Mouse (Mus musculus) limb, embryonic 11.5 days (tissue): ENCODE results near the gene Crygd. TPM values are rescaled to one million over a fixed set of nuclear protein-coding genes. Genes with fewer than 3 reads are reported as not detected.
"Not testable (repeated sequence)": the region's sequence is repeated elsewhere in the genome, so short reads cannot be mapped to it uniquely, and the experiment has no call there.

Source experiments
- ATAC-seq: fragments of 200-750 bp; cut with Nextera tagmentation; 2 replicates; pipeline ENCODE4 v1.8.0; 2017; ENCODE audit warnings: low read depth; ENCODE audit not compliant: insufficient number of reproducible peaks, low FRiP score, low TSS enrichment
- DNase-seq: peaks from one replicate; pipeline ENCODE4 v3.0.0-alpha.2; 2015; ENCODE audit warnings: low spot score
- H3K27ac ChIP-seq: fragments of 300-500 bp; sonication (generic); replicated peaks from 2 replicates; pipeline ENCODE4 v1.5.1; 2014; ENCODE audit warnings: low read depth, mild to moderate bottlenecking, low read length
- H3K27me3 ChIP-seq: fragments of 300-500 bp; sonication (generic); 2 replicates; pipeline ENCODE4 v1.6.1; 2014; ENCODE audit warnings: mild to moderate bottlenecking, low read length, mixed read lengths; ENCODE audit not compliant: control insufficient read depth, insufficient read depth
- H3K36me3 ChIP-seq: fragments of 300-500 bp; sonication (generic); 2 replicates; pipeline ENCODE4 v1.6.1; 2014; ENCODE audit warnings: mild to moderate bottlenecking, low read length, moderate library complexity, mixed read lengths; ENCODE audit not compliant: control insufficient read depth, insufficient read depth
- H3K4me1 ChIP-seq: fragments of 300-500 bp; sonication (generic); 2 replicates; pipeline ENCODE4 v1.6.1; 2014; ENCODE audit warnings: low read length, mixed read lengths; ENCODE audit not compliant: control insufficient read depth, insufficient read depth
- H3K4me2 ChIP-seq: fragments of 300-500 bp; sonication (generic); 2 replicates; pipeline ENCODE4 v1.6.1; 2014; ENCODE audit warnings: low read depth, mild to moderate bottlenecking, moderate library complexity; ENCODE audit not compliant: severe bottlenecking
- H3K4me3 ChIP-seq: fragments of 300-500 bp; sonication (generic); 2 replicates; pipeline ENCODE4 v1.5.1; 2014; ENCODE audit warnings: low read depth, low read length
- H3K9ac ChIP-seq: fragments of 300-500 bp; sonication (generic); 2 replicates; pipeline ENCODE4 v1.6.1; 2014; ENCODE audit warnings: mild to moderate bottlenecking, low read length
- H3K9me3 ChIP-seq: fragments of 300-500 bp; sonication (generic); 2 replicates; pipeline ENCODE4 v1.6.1; 2016; ENCODE audit warnings: low read length; ENCODE audit not compliant: control insufficient read depth
- WGBS: fragments of 180-500 bp; shearing (Covaris S2); extraction: QIAGEN DNeasy Blood & Tissue Kit; methylation state at CpG from one replicate; pipeline ENCODE4 v1.1.7; 2014; 5-methylcytosine and 5-hydroxymethylcytosine counted together
- polyA plus RNA-seq: library from polyadenylated mRNA; unstranded; fragments of >200 nt; fragmentation: Nextera tagmentation; extraction: Ambion mirVana; gene quantifications from 2 replicates; pipeline ENCODE4 v1.2.1, GENCODE M21; 2014

Crygd gene
- polyA plus RNA-seq, 1 experiment from 2014 or later: not detected

GRCm38 (mm10) chr1:65051696-65052095 lies 11.6 kb downstream of the Crygd start:
- Histone ChIP-seq H3K9me3 (no peaks in the 10 kb centered on the region), H3K4me1 (no peaks in the 10 kb centered on the region), H3K4me3 (no peak overlapping the region), H3K36me3 (no peaks in the 10 kb centered on the region), H3K27me3 (no peaks in the 10 kb centered on the region), H3K4me2 (no peak overlapping the region), H3K9ac (no peak overlapping the region), H3K27ac (no peak overlapping the region)
- no peak for DNase-seq
- 59% methylated on average over 7 of the region's 7 CpGs for WGBS
- ATAC-seq: no peak

GRCm38 (mm10) chr1:65050952-65051351 lies 12.3 kb downstream of the Crygd start, which contains the start of gene Cryge:
TSS of gene Cryge (minus strand) at chr1:65051149.
- not testable (repeated sequence) for ATAC-seq, H3K27ac ChIP-seq

DNA sequence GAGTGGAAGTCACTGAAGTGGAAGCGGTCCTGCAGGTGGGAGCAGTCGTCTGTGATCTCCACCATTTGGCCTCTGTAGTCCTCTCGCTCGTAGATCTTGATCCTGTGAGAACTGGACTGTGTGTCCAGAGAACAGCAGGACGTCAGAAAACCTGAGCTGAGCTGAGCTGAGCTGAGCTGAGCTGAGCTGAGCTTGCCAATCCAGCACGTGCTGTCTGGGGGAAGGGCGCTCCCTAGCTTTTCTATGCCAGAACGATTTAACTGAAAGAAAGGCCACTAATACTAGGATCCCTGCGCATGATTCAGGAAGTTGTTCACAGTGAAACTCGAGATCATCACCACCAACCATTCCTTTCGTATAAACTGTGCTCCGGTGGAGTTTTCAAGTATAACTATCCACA lies 14.5 kb downstream of the Crygd start:
- Histone ChIP-seq H3K36me3 (no peaks in the 10 kb centered on the region), H3K9ac (no peak overlapping the region), H3K9me3 (no peaks in the 10 kb centered on the region), H3K27me3 (no peaks in the 10 kb centered on the region), H3K4me2 (no peak overlapping the region), H3K27ac (no peak overlapping the region), H3K4me3 (no peak overlapping the region), H3K4me1 (no peaks in the 10 kb centered on the region)
- DNase-seq (peak; percentile 24), ATAC-seq (no peak)
- WGBS: 67% methylated on average over 12 of the region's 12 CpGs

More at GRCm38 (mm10) chr1:65050952-65051351, 12.3 kb downstream of the Crygd start, which contains the start of gene Cryge:
- not testable (repeated sequence) for H3K4me3 ChIP-seq, H3K9ac ChIP-seq, H3K36me3 ChIP-seq, H3K9me3 ChIP-seq, H3K4me1 ChIP-seq, H3K27me3 ChIP-seq, DNase-seq, H3K4me2 ChIP-seq
- 78% methylated on average over 8 of the region's 12 CpGs for WGBS

DNA sequence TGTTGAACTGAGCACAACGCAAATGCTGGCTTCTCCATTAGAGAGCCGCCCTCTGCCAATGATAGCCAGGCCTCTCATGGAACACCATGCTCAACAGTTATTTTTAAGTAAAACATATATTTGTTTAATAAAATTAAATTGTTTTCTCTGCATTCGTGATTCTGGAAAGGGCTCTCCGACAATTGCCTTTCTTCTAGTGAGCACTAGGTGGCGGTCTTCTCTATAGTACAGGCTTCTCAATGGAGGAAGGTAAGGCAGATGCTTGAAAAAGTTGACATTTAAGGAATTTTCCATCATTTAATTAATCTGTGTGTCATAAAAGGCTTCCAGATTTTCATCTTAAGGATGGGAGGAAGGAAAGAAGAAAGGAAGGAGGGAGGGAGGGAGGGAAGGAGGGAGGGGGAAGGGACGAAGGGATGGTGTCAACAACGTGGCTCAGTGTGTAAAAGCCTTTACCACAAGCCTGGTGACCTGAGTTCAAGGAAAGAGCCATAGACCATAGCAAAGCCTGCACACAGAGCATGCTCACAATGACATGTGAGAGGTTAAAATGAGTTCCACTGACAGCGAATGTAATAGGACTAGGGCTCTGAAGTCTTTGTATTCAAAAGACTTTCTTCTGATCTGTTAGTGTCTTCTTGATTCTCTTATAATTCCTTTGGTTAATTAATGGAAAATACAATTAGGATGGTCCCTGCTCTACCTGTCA lies 16.7 kb downstream of the Crygd start:
- DNase-seq: no peak
- Histone ChIP-seq H3K4me3 (no peak overlapping the region), H3K4me1 (no peaks in the 10 kb centered on the region), H3K4me2 (no peak overlapping the region), H3K27ac (no peak overlapping the region), H3K9ac (no peak overlapping the region), H3K36me3 (no peaks in the 10 kb centered on the region), H3K27me3 (no peaks in the 10 kb centered on the region), H3K9me3 (no peaks in the 10 kb centered on the region)
- WGBS: 37% methylated on average over 8 of the region's 8 CpGs
- no peak for ATAC-seq

DNA sequence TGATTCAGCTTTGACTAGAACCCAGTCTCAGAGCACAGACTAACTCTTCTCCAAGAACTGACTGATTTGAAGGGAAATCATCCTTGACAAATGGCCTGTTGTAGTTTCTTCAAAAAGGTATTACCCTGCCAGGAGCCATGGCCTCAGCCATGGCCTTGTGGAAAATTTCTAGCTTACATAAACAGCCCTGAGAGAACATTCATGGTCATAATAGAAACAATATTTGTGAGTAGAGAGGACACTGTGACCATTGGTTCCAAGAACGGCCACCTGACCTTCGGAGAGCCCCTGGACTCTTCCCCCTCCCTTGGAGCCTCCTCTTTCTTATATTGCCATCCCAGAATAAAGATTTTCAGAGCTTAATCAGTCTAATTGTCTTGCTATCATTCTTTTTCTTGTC lies 19.8 kb downstream of the Crygd start:
- H3K4me3 ChIP-seq: no peak overlapping the region
- H3K36me3 ChIP-seq: no peaks in the 10 kb centered on the region
- H3K9ac ChIP-seq: no peak overlapping the region
- no peaks in the 10 kb centered on the region for H3K4me1 ChIP-seq
- DNase-seq: no peak
- H3K4me2 ChIP-seq: no peak overlapping the region
- no peaks in the 10 kb centered on the region for H3K27me3 ChIP-seq
- ATAC-seq: no peak
- 82% methylated on average over 2 of the region's 2 CpGs for WGBS
- no peaks in the 10 kb centered on the region for H3K9me3 ChIP-seq
- no peak overlapping the region for H3K27ac ChIP-seq

GRCm38 (mm10) chr1:65041837-65042236 lies 21.4 kb downstream of the Crygd start:
- H3K27ac ChIP-seq: no peak overlapping the region
- no peak for ATAC-seq
- no peaks in the 10 kb centered on the region for H3K27me3 ChIP-seq
- H3K4me2 ChIP-seq: no peak overlapping the region
- H3K4me1 ChIP-seq: no peaks in the 10 kb centered on the region
- H3K4me3 ChIP-seq: no peak overlapping the region
- no peaks in the 10 kb centered on the region for H3K36me3 ChIP-seq
- no peak for DNase-seq
- no peak overlapping the region for H3K9ac ChIP-seq
- 93% methylated on average over 3 of the region's 3 CpGs for WGBS
- H3K9me3 ChIP-seq: no peaks in the 10 kb centered on the region

- WGBS: 87% methylated on average over 6 of the region's 6 CpGs
- Histone ChIP-seq H3K4me1 (no peaks in the 10 kb centered on the region), H3K4me3 (no peak overlapping the region), H3K27ac (no peak overlapping the region), H3K4me2 (no peak overlapping the region), H3K36me3 (no peaks in the 10 kb centered on the region), H3K9me3 (no peaks in the 10 kb centered on the region), H3K9ac (no peak overlapping the region), H3K27me3 (no peaks in the 10 kb centered on the region)
- ATAC-seq (no peak), DNase-seq (no peak)
These were observed 22.4 kb downstream of the Crygd start for GRCm38 (mm10) chr1:65040806-65041205.

GRCm38 (mm10) chr1:65039679-65040078 lies 23.6 kb downstream of the Crygd start:
- Histone ChIP-seq H3K27me3 (no peaks in the 10 kb centered on the region), H3K4me2 (no peak overlapping the region), H3K36me3 (no peaks in the 10 kb centered on the region), H3K9ac (no peak overlapping the region), H3K4me3 (no peak overlapping the region), H3K27ac (no peak overlapping the region), H3K4me1 (no peaks in the 10 kb centered on the region), H3K9me3 (no peaks in the 10 kb centered on the region)
- ATAC-seq (no peak), DNase-seq (no peak)
- 74% methylated on average over 3 of the region's 3 CpGs for WGBS

DNA sequence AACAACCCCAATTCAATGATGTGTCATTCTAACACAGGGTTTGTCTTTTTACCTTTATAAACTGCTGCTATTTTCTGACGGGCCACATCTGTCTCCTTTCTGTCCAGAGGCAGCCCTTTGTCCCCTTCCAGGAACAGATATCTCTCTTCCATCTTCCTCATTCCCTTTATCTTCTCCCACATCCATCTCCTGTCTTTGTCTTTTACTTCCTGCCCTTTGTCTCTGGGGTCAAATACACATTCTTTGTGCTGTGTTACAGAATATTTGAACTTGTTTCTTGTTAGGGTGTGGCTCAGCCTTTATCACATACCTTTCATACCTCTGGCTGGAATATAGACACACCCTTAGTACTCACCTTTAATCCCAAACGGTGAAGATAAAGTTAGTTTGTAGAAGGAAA lies 25.7 kb downstream of the Crygd start:
- DNase-seq (no peak), ATAC-seq (no peak)
- Histone ChIP-seq H3K36me3 (no peaks in the 10 kb centered on the region), H3K9me3 (no peaks in the 10 kb centered on the region), H3K4me1 (no peaks in the 10 kb centered on the region), H3K9ac (no peak overlapping the region), H3K4me2 (no peak overlapping the region), H3K27me3 (no peaks in the 10 kb centered on the region), H3K4me3 (no peak overlapping the region), H3K27ac (no peak overlapping the region)
- 78% methylated on average over 2 of the region's 2 CpGs for WGBS
